13 mouse cellular contexts compared by ENCODE assay signal in genomic region chr9:100488056-100488713, GRCm38 (mm10). TPM values are rescaled to one million over a fixed set of nuclear protein-coding genes. Genes with fewer than 3 reads are reported as not detected.
DNase-seq lines count a peak whose midpoint lies in the region; ATAC-seq lines count a peak whose summit lies in the region.
"Had no signal": no experiment of that assay in that cellular context is flagged by ENCODE, and none has a peak within 500 bp of the region (broad histone marks: within the 10 kb centered on the region; RNA-seq: fewer than 3 reads in every experiment).

No protein-coding gene starts in this region.

- H3K4me1 ChIP-seq in heart, embryonic 10.5 days = peaks cover 10% of the 10 kb centered on the region; the same call in 1 of the 2 replicates
- peaks cover 18% of the 10 kb centered on the region for H3K4me1 ChIP-seq in kidney, embryonic 16.5 days (ENCODE audit: insufficient read depth, low read length)
- peaks cover 10% of the 10 kb centered on the region; the same call in 1 of the 2 replicates for H3K4me1 ChIP-seq in embryonic facial prominence, embryonic 12.5 days
- no peaks in the 10 kb centered on the region for H3K4me1 ChIP-seq in midbrain, embryonic 14.5 days (ENCODE audit: control insufficient read depth, insufficient read depth, low read length)
- H3K4me1 ChIP-seq: hindbrain, embryonic 10.5 days had no signal

- no peak overlapping the region for H3K4me3 ChIP-seq in heart, embryonic 10.5 days
- H3K4me3 ChIP-seq in kidney, embryonic 16.5 days (ENCODE audit: low read length) = no peak overlapping the region
- no peak overlapping the region for H3K4me3 ChIP-seq in embryonic facial prominence, embryonic 12.5 days
- no peak overlapping the region for H3K4me3 ChIP-seq in midbrain, embryonic 14.5 days (replicated peaks; ENCODE audit: low read depth, low read length)
- H3K4me3 ChIP-seq: forebrain, embryonic 10.5 days; hindbrain, embryonic 10.5 days had no signal

- no peaks in the 10 kb centered on the region for H3K27me3 ChIP-seq in heart, embryonic 10.5 days (ENCODE audit: insufficient read depth, poor library complexity, severe bottlenecking)
- no peaks in the 10 kb centered on the region for H3K27me3 ChIP-seq in kidney, embryonic 16.5 days (ENCODE audit: insufficient read depth, low read length)
- no peaks in the 10 kb centered on the region for H3K27me3 ChIP-seq in embryonic facial prominence, embryonic 12.5 days
- no peaks in the 10 kb centered on the region for H3K27me3 ChIP-seq in midbrain, embryonic 14.5 days (ENCODE audit: control insufficient read depth, insufficient read depth, low read length)

- no peak overlapping the region for H3K4me2 ChIP-seq in kidney, embryonic 16.5 days (replicated peaks; ENCODE audit: low read depth, low read length)
- H3K4me2 ChIP-seq in embryonic facial prominence, embryonic 12.5 days (replicated peaks) = no peak overlapping the region
- no peak overlapping the region for H3K4me2 ChIP-seq in midbrain, embryonic 14.5 days (ENCODE audit: low read length)

- peak; percentile 96 for DNase-seq in heart, adult 11 months
- no peak for DNase-seq in heart, embryonic 10.5 days (ENCODE audit: low spot score)
- DNase-seq in kidney, adult 18-20 months = no peak
- peak; percentile 43 for DNase-seq in skeletal muscle tissue, adult 2 months (ENCODE audit: low read depth, low spot score)
- no peak for DNase-seq in midbrain, embryonic 14.5 days
- DNase-seq in cerebellum, postnatal 14 days = no peak
- DNase-seq: adrenal gland, postnatal 25 days; retina, postnatal 1 day; thymus, adult 2 months had no signal

- peak; percentile 93 for ATAC-seq in kidney, embryonic 16.5 days (ENCODE audit: low FRiP score, low TSS enrichment)
- ATAC-seq in embryonic facial prominence, embryonic 12.5 days (ENCODE audit: insufficient number of reproducible peaks, insufficient read depth, low FRiP score, low TSS enrichment) = peak; percentile 47; the same call in 1 of the 2 replicates
- no peak for ATAC-seq in midbrain, embryonic 14.5 days (ENCODE audit: low FRiP score, low TSS enrichment)

- WGBS in heart, embryonic 10.5 days = 69% methylated on average over 7 of the region's 7 CpGs
- 43% methylated on average over 7 of the region's 7 CpGs for WGBS in kidney, embryonic 16.5 days
- 43% methylated on average over 7 of the region's 7 CpGs for WGBS in embryonic facial prominence, embryonic 12.5 days
- 79% methylated on average over 7 of the region's 7 CpGs for WGBS in midbrain, embryonic 14.5 days

- H3K9me3 ChIP-seq in heart, embryonic 10.5 days = no peaks in the 10 kb centered on the region
- no peaks in the 10 kb centered on the region for H3K9me3 ChIP-seq in kidney, embryonic 16.5 days (ENCODE audit: low read length)
- H3K9me3 ChIP-seq in embryonic facial prominence, embryonic 12.5 days = no peaks in the 10 kb centered on the region
- H3K9me3 ChIP-seq in midbrain, embryonic 14.5 days (ENCODE audit: control insufficient read depth, low read length) = no peaks in the 10 kb centered on the region
- H3K9me3 ChIP-seq: forebrain, embryonic 10.5 days; hindbrain, embryonic 10.5 days had no signal

- no peak overlapping the region for H3K9ac ChIP-seq in kidney, embryonic 16.5 days (replicated peaks; ENCODE audit: low read length)
- H3K9ac ChIP-seq in embryonic facial prominence, embryonic 12.5 days = no peak overlapping the region
- H3K9ac ChIP-seq in midbrain, embryonic 14.5 days (replicated peaks; ENCODE audit: low read length) = no peak overlapping the region

- H3K27ac ChIP-seq in heart, embryonic 10.5 days = no peak overlapping the region
- peak overlapping the region; percentile 51; the same call in 1 of the 2 replicates for H3K27ac ChIP-seq in kidney, embryonic 16.5 days (ENCODE audit: low read length)
- 0 out of 2 replicates have a peak overlapping the region, but pooled peaks have one; percentile 41 for H3K27ac ChIP-seq in embryonic facial prominence, embryonic 12.5 days
- H3K27ac ChIP-seq in midbrain, embryonic 14.5 days (replicated peaks; ENCODE audit: low read depth, low read length) = no peak overlapping the region
- H3K27ac ChIP-seq: forebrain, embryonic 10.5 days; hindbrain, embryonic 10.5 days had no signal

- peaks cover 9% of the 10 kb centered on the region; the same call in 1 of the 2 replicates for H3K36me3 ChIP-seq in heart, embryonic 10.5 days
- H3K36me3 ChIP-seq in kidney, embryonic 16.5 days (ENCODE audit: insufficient read depth, low read length) = peaks cover 2% of the 10 kb centered on the region; the same call in 1 of the 2 replicates
- H3K36me3 ChIP-seq in embryonic facial prominence, embryonic 12.5 days = 0 out of 2 replicates have a peak, but pooled peaks cover 5% of the 10 kb centered on the region
- peaks cover 2% of the 10 kb centered on the region; the same call in 1 of the 2 replicates for H3K36me3 ChIP-seq in midbrain, embryonic 14.5 days (ENCODE audit: control insufficient read depth, insufficient read depth, low read length)

RNA-seq across cellular contexts. Expression of gene Il20rb, which starts 1.6 kb away (rescaled TPM):
- polyA plus RNA-seq in heart, embryonic 10.5 days (2016; fragmentation: Nextera tagmentation; extraction: Ambion mirVana) = 1.2 and 1.4 TPM in 2 replicates
- polyA plus RNA-seq in kidney, embryonic 16.5 days (2015; fragmentation: Nextera tagmentation; extraction: Ambion mirVana) = 0.75 and 1.1 TPM in 2 replicates
- 1.2 and 1.3 TPM in 2 replicates for polyA plus RNA-seq in embryonic facial prominence, embryonic 12.5 days (2016; fragmentation: Nextera tagmentation; extraction: Ambion mirVana)
- polyA plus RNA-seq in midbrain, embryonic 14.5 days (2014; fragmentation: Nextera tagmentation; extraction: Ambion mirVana) = 0.63 and 0.99 TPM in 2 replicates

RNA-seq across cellular contexts. Expression of gene Nck1, which starts 57.7 kb away (rescaled TPM):
- 50.3 and 61.2 TPM in 2 replicates for polyA plus RNA-seq in heart, embryonic 10.5 days (2016; fragmentation: Nextera tagmentation; extraction: Ambion mirVana)
- 79.2 and 81.6 TPM in 2 replicates for polyA plus RNA-seq in kidney, embryonic 16.5 days (2015; fragmentation: Nextera tagmentation; extraction: Ambion mirVana)
- polyA plus RNA-seq in embryonic facial prominence, embryonic 12.5 days (2016; fragmentation: Nextera tagmentation; extraction: Ambion mirVana) = 75.2 and 79.6 TPM in 2 replicates
- 61.9 and 69.3 TPM in 2 replicates for polyA plus RNA-seq in midbrain, embryonic 14.5 days (2014; fragmentation: Nextera tagmentation; extraction: Ambion mirVana)

Comparison
In these comparisons a context has a peak if more than half of its experiments do, and no peak if none do; other contexts are left out.
1. DNase-seq: peak in heart, adult 11 months (single experiment) and skeletal muscle tissue, adult 2 months (single experiment); none in heart, embryonic 10.5 days (single experiment), kidney, adult 18-20 months (single experiment), midbrain, embryonic 14.5 days (single experiment) and cerebellum, postnatal 14 days (0 of 2).
2. H3K27ac ChIP-seq: peak in kidney, embryonic 16.5 days (single experiment) and embryonic facial prominence, embryonic 12.5 days (single experiment); none in heart, embryonic 10.5 days (single experiment) and midbrain, embryonic 14.5 days (single experiment).